Mouse (Mus musculus) retina, postnatal 7 days (tissue): Measurements from ENCODE around the gene Gm21704.
"Not testable (repeated sequence)": the region's sequence is repeated elsewhere in the genome, so short reads cannot be mapped to it uniquely, and the experiment has no call there.

Source experiments
- DNase-seq: peaks from one replicate; pipeline ENCODE4 v3.0.0-alpha.2; 2012; ENCODE audit warnings: low read depth, low spot score

The Gm21704 gene

GRCm38 (mm10) chrY:3410067-3410466 is at the start of gene Gm21704, which contains the start of gene Gm21708:
Gm21704 (minus strand) TSS chrY:3410167.
Gm21708 (minus strand) TSS chrY:3410167.
- DNase-seq, result not testable (repeated sequence)

GRCm38 (mm10) chrY:3345229-3345628 is 64.7 kb downstream of the Gm21704 start, which contains the start of gene Gm21693:
Gm21693 (minus strand) TSS chrY:3345329.
- DNase-seq, result not testable (repeated sequence)

DNA sequence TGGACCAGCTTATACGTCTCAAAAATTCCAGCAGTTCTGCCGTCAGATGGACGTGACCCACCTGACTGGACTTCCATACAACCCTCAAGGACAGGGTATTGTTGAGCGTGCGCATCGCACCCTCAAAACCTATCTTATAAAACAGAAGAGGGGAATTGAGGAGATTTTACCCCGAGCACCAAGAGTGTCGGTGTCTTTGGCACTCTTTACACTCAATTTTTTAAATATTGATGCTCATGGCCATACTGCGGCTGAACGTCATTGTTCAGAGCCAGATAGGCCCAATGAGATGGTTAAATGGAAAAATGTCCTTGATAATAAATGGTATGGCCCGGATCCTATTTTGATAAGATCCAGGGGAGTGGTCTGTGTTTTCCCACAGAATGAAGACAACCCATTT is 69.3 kb downstream of the Gm21704 start:
- not testable (repeated sequence) for DNase-seq
